Mouse (Mus musculus) hindbrain, embryonic 13.5 days (tissue): ENCODE measurements around the gene Mctp2. TPM values are rescaled to one million over a fixed set of nuclear protein-coding genes. Genes with fewer than 3 reads are reported as not detected.
"Not testable (repeated sequence)": the region's sequence is repeated elsewhere in the genome, so short reads cannot be mapped to it uniquely, and the experiment has no call there.

Source experiments
- ATAC-seq: fragments of 200-750 bp; cut with Nextera tagmentation; 2 replicates; pipeline ENCODE4 v1.8.0; 2017; ENCODE audit warnings: moderate TSS enrichment; ENCODE audit not compliant: low FRiP score
- H3K27ac ChIP-seq: fragments of 300-500 bp; sonication (generic); 2 replicates; pipeline ENCODE4 v1.5.1; 2015; ENCODE audit warnings: inconsistent platforms, mild to moderate bottlenecking, moderate library complexity
- H3K27me3 ChIP-seq: fragments of 300-500 bp; sonication (generic); 2 replicates; pipeline ENCODE4 v1.6.1; 2015; ENCODE audit warnings: mild to moderate bottlenecking, inconsistent platforms
- H3K36me3 ChIP-seq: fragments of 300-500 bp; sonication (generic); 2 replicates; pipeline ENCODE4 v1.6.1; 2015; ENCODE audit warnings: mild to moderate bottlenecking, inconsistent platforms
- H3K4me1 ChIP-seq: fragments of 300-500 bp; sonication (generic); replicated peaks from 2 replicates; pipeline ENCODE4 v1.6.1; 2015; ENCODE audit warnings: inconsistent platforms
- H3K4me2 ChIP-seq: fragments of 300-500 bp; sonication (generic); 2 replicates; pipeline ENCODE4 v1.6.1; 2015; ENCODE audit warnings: inconsistent platforms, mild to moderate bottlenecking, moderate library complexity
- H3K4me3 ChIP-seq: fragments of 300-500 bp; sonication (generic); 2 replicates; pipeline ENCODE4 v1.5.1; 2015; ENCODE audit warnings: mild to moderate bottlenecking, inconsistent platforms
- H3K9ac ChIP-seq: fragments of 300-500 bp; sonication (generic); 2 replicates; pipeline ENCODE4 v1.6.1; 2015; ENCODE audit warnings: mild to moderate bottlenecking, inconsistent platforms
- H3K9me3 ChIP-seq: fragments of 300-500 bp; sonication (generic); 2 replicates; pipeline ENCODE4 v1.6.1; 2016; ENCODE audit warnings: inconsistent platforms
- WGBS: fragments of 180-500 bp; shearing (Covaris S2); methylation state at CpG from one replicate; pipeline ENCODE4 v1.1.7; 2015; 5-methylcytosine and 5-hydroxymethylcytosine counted together
- polyA plus RNA-seq: library from polyadenylated mRNA; unstranded; fragments of >200 nt; fragmentation: Nextera tagmentation; extraction: Ambion mirVana; gene quantifications from 2 replicates; pipeline ENCODE4 v1.2.1, GENCODE M21; 2015

Gene Mctp2
- polyA plus RNA-seq, 1 experiment from 2014 or later: 0.58 TPM

DNA sequence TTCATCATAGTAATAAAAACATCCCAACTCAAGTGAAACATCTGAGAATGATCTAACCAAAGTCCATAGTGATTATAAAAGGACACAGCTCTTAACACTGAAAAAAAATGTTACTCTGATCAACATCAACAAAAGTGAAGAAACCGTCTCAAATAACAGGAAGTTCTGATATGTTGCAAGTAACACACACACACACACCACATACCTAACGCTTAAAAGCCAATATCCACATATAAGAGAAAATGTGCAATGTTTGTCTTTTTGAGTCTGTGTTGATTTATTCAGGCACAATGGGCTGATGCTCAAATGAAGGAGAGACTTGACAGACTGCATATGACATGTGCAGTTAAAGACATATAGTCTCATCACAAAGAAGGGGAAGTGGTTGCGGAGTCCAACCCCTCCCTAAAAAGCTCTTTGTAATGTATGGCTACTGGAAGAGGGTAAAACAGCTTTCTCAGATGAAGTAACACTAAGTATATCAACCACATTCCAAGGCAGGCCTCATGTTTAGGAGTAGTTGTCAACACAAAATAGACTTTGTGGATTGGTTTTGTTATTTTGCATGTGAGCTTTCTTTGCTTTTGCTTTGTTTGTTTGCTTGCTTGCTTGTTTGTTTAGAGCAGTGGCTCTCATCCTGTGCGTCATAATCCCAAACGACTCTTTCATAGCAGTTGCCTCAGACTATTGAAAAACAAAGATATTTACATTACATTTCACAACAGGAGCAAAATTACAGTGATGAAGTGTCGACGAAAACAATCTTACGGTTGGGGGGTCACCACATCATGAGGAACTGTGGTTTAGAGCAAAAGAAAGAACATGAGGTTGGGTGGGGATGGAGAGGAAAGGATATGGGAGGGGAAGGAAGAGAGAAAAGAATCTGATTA is 45.4 kb downstream of the Mctp2 start:
- no peak overlapping the region for H3K9ac ChIP-seq
- ATAC-seq: no peak
- H3K4me3 ChIP-seq: no peak overlapping the region
- H3K4me2 ChIP-seq: no peak overlapping the region
- no peaks in the 10 kb centered on the region for H3K27me3 ChIP-seq
- H3K36me3 ChIP-seq: no peaks in the 10 kb centered on the region
- no peak overlapping the region for H3K27ac ChIP-seq
- 94% methylated on average over 8 of the region's 8 CpGs for WGBS
- no peaks in the 10 kb centered on the region for H3K4me1 ChIP-seq
- H3K9me3 ChIP-seq: no peaks in the 10 kb centered on the region

DNA sequence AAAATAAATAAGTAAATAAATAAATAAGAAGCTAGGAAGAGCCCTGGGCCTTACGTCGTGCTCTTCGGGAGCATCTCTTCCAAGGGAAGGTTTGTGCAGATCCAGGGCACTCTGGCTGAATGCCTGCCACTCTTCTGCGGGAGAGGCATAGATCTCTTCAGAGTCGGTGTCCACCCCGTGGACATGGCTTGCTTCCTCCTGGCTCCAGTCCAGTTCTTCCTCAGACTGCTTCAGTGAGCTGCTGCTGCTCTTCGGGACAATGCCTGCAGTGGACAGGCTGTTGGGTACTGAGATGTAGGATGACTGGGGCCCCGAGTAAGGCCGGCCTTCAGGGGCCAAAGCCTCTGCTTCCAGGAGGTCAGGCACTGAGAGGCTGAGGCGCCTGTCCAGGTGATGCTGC is 47.4 kb downstream of the Mctp2 start:
- H3K36me3 ChIP-seq: no peaks in the 10 kb centered on the region
- H3K9me3 ChIP-seq: no peaks in the 10 kb centered on the region
- whole genome bisulfite sequencing: 88% methylated on average over 10 of the region's 10 CpGs

DNA sequence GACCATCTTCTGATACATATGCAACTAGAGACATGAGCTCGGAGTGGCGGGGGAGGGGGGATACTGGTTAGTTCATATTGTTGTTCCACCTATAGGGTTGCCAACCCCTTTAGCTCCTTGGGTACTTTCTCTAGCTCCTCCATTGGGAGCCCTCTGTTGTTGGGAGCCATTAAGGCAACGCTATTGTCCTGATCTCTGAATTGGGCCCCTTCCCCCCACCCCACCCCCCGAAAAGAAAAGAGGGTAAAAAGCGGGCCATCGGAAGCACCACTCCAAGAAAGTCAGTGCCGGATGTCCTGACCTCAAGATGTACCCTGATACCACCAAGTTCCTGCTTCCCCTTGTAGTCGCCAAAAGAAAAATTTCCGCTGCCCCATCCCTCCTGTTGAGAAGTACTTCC is 56.1 kb downstream of the Mctp2 start:
- H3K27ac ChIP-seq, H3K4me2 ChIP-seq, H3K36me3 ChIP-seq, H3K4me1 ChIP-seq, H3K4me3 ChIP-seq, H3K9me3 ChIP-seq, ATAC-seq, H3K9ac ChIP-seq, H3K27me3 ChIP-seq: not testable (repeated sequence)
- WGBS: 93% methylated on average over 9 of the region's 9 CpGs

More for the DNA sequence above, 47.4 kb downstream of the Mctp2 start:
- H3K4me3 ChIP-seq: no peak overlapping the region
- H3K4me2 ChIP-seq: no peak overlapping the region
- no peak overlapping the region for H3K9ac ChIP-seq
- no peaks in the 10 kb centered on the region for H3K4me1 ChIP-seq
- no peak for ATAC-seq
- no peak overlapping the region for H3K27ac ChIP-seq
- no peaks in the 10 kb centered on the region for H3K27me3 ChIP-seq

- 97% methylated on average over 9 of the region's 9 CpGs for WGBS
- Histone ChIP-seq H3K9ac (no peak overlapping the region), H3K4me1 (no peaks in the 10 kb centered on the region), H3K4me2 (no peak overlapping the region), H3K36me3 (no peaks in the 10 kb centered on the region), H3K9me3 (no peaks in the 10 kb centered on the region), H3K27me3 (no peaks in the 10 kb centered on the region), H3K27ac (no peak overlapping the region), H3K4me3 (no peak overlapping the region)
- no peak for ATAC-seq
These were observed 65.1 kb downstream of the Mctp2 start for GRCm38 (mm10) chr7:72241269-72241668.

DNA sequence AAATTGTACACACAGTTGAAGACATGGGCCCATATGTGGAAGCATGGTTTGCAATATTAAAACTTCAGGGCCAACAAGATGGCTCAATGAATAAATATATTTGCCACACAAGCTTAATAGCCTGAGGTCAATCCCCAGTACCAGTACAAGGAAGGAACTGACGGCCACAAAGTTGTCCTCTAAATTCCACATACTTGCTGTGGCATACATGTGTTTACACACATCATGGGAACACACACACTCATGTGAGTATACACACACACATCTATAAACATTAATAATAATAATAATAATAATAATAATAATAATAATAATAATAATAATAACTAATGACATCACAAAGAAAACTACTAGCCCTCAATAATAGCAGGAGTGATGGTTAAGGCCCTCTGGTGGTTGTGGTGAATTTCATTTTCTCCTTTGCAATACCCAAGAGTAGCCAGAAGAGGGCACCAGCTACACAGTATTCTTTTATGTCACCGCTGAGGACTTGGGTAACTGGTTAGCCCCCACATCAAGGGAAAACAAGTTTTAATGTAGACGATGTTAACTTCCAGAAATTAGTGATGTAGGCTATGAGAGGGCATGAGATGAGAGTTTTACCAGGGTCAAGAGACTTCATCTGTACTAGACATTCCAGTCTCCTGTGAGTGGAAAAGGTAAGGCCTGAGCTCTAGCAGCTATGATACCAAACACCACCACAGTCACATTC is 66.5 kb downstream of the Mctp2 start:
- Histone ChIP-seq H3K4me3 (no peak overlapping the region), H3K27me3 (no peaks in the 10 kb centered on the region), H3K36me3 (no peaks in the 10 kb centered on the region), H3K27ac (no peak overlapping the region), H3K9me3 (no peaks in the 10 kb centered on the region), H3K4me1 (no peaks in the 10 kb centered on the region), H3K9ac (no peak overlapping the region), H3K4me2 (no peak overlapping the region)
- ATAC-seq: 0 out of 2 replicates have a peak, but pooled peaks have one; percentile 13
- WGBS: 34% methylated on average over 3 of the region's 3 CpGs

DNA sequence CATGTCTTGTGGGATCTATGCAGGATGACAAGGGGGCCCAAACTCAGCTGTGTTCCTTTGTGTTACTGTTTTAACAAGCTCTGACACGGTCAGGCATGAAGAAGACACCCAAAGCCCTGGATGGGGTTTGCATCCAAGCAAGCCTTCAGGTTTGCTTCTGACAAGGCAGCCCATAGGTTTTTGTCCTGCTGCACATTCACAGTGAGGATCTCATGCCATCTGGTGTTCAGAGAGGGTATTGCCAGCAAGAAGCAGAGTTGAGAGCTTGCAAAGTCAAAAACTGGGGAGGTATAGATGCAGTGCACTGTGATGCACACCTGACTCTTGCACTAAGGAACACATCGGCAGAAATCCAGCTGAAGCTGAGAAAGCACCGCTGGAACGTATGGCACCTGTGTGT is 67.8 kb downstream of the Mctp2 start:
- ATAC-seq: peak; percentile 28; the same call in 1 of the 2 replicates
- no peaks in the 10 kb centered on the region for H3K27me3 ChIP-seq
- no peak overlapping the region for H3K4me3 ChIP-seq
- H3K9me3 ChIP-seq: no peaks in the 10 kb centered on the region
- H3K36me3 ChIP-seq: no peaks in the 10 kb centered on the region
- 49% methylated on average over 4 of the region's 4 CpGs for WGBS
- H3K9ac ChIP-seq: no peak overlapping the region
- no peak overlapping the region for H3K27ac ChIP-seq
- no peaks in the 10 kb centered on the region for H3K4me1 ChIP-seq
- no peak overlapping the region for H3K4me2 ChIP-seq

- H3K27ac ChIP-seq: no peak overlapping the region
- H3K4me1 ChIP-seq: peaks cover 6% of the 10 kb centered on the region
- no peak overlapping the region for H3K9ac ChIP-seq
- 81% methylated on average over 6 of the region's 6 CpGs for WGBS
- no peaks in the 10 kb centered on the region for H3K27me3 ChIP-seq
- no peaks in the 10 kb centered on the region for H3K36me3 ChIP-seq
- H3K4me3 ChIP-seq: no peak overlapping the region
- ATAC-seq: no peak
- H3K9me3 ChIP-seq: no peaks in the 10 kb centered on the region
- no peak overlapping the region for H3K4me2 ChIP-seq
These were observed 71.9 kb downstream of the Mctp2 start for GRCm38 (mm10) chr7:72234433-72234998.

DNA sequence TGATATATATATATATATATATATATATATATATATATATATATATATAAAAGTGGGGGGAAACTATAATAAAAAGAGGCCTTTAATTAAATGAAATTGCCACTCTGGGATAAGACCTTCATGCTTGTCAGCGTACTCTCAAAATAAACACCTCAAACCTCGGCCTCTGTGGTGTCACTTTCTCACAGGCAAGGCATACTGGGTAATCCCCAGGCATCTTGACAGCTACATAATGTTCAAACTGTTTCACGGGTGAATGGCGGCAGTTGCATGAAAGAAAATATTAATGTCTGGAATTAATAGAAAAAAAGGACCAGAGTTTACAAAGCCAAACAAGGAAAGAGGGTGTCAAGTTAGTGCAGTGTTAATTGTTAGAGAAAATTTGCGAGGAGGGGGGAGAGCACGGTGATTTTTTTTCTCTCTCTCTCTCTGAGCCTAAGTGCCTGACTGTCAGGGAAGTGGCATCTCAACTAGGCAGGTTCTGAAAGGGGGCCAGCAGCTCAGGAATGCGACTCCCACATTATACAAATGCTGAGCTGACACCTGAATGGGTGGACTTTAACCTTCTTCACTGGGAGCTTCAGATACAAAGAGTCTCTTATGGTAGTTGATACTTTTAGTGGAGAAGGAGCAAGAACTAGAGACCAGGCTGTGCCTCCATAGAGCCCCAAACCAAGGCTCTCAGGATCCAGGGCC is 75.1 kb downstream of the Mctp2 start:
- no peak for ATAC-seq
- 30% methylated on average over 7 of the region's 7 CpGs for WGBS

DNA sequence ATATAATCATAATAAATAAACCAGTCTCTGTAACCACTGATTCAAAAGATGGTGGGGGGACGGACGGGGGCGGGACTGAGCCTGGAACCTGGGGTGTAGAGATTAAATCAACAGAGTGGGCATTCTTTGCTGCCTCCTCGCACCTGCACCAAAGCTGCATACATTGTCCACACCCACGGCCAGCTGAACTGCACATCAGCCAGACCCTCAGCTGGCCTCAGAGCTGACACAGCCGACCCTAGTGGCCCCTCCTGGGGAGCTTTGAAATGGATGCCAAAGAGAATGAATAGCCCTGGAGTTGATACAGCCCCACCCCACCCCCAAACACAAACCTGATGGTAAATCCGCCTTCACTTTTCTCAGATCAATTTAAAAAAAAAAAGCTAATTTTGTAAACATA is 76.5 kb downstream of the Mctp2 start:
- WGBS: 14% methylated on average over 7 of the region's 7 CpGs

More for the DNA sequence above, 75.1 kb downstream of the Mctp2 start:
- no peaks in the 10 kb centered on the region for H3K27me3 ChIP-seq
- peaks cover 8% of the 10 kb centered on the region for H3K4me1 ChIP-seq
- no peak overlapping the region for H3K9ac ChIP-seq
- H3K4me3 ChIP-seq: no peak overlapping the region
- no peaks in the 10 kb centered on the region for H3K36me3 ChIP-seq
- H3K4me2 ChIP-seq: no peak overlapping the region
- H3K27ac ChIP-seq: no peak overlapping the region
- no peaks in the 10 kb centered on the region for H3K9me3 ChIP-seq

GRCm38 (mm10) chr7:72223558-72223957 is 82.8 kb downstream of the Mctp2 start:
- no peak overlapping the region for H3K9ac ChIP-seq
- H3K4me1 ChIP-seq: no peaks in the 10 kb centered on the region
- no peaks in the 10 kb centered on the region for H3K36me3 ChIP-seq
- no peak overlapping the region for H3K4me2 ChIP-seq
- no peaks in the 10 kb centered on the region for H3K27me3 ChIP-seq
- no peak for ATAC-seq
- no peak overlapping the region for H3K4me3 ChIP-seq
- H3K27ac ChIP-seq: no peak overlapping the region
- no peaks in the 10 kb centered on the region for H3K9me3 ChIP-seq
- WGBS: 56% methylated on average over 5 of the region's 5 CpGs

More for the DNA sequence above, 76.5 kb downstream of the Mctp2 start:
- peaks cover 8% of the 10 kb centered on the region for H3K4me1 ChIP-seq
- H3K9ac ChIP-seq: no peak overlapping the region
- H3K27ac ChIP-seq: no peak overlapping the region
- no peaks in the 10 kb centered on the region for H3K36me3 ChIP-seq
- no peak overlapping the region for H3K4me3 ChIP-seq
- H3K9me3 ChIP-seq: no peaks in the 10 kb centered on the region
- no peak for ATAC-seq
- H3K27me3 ChIP-seq: no peaks in the 10 kb centered on the region
- H3K4me2 ChIP-seq: no peak overlapping the region

DNA sequence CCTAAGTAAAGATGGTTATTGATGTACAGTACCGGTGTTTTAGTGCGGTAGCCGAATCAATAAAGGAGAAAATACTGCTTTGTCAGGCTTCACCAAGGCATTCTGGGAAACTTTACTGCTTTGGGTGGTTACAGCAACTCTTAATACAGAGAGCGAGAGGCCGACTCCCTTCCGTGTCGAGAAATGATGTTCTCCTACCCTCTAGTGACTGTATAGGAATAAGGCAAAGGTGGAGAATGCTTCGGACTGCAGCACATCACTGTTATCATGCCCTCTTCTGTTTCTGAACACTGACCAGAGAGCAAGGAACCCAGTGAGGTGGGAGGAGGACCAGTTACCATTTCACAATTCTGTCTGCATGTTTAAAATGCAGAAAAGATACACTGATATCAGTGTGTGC is 83.9 kb downstream of the Mctp2 start:
- WGBS: 81% methylated on average over 8 of the region's 8 CpGs
- Histone ChIP-seq H3K27ac (no peak overlapping the region), H3K9ac (no peak overlapping the region), H3K9me3 (no peaks in the 10 kb centered on the region), H3K4me1 (no peaks in the 10 kb centered on the region), H3K4me2 (no peak overlapping the region), H3K36me3 (no peaks in the 10 kb centered on the region), H3K27me3 (no peaks in the 10 kb centered on the region), H3K4me3 (no peak overlapping the region)
- no peak for ATAC-seq

DNA sequence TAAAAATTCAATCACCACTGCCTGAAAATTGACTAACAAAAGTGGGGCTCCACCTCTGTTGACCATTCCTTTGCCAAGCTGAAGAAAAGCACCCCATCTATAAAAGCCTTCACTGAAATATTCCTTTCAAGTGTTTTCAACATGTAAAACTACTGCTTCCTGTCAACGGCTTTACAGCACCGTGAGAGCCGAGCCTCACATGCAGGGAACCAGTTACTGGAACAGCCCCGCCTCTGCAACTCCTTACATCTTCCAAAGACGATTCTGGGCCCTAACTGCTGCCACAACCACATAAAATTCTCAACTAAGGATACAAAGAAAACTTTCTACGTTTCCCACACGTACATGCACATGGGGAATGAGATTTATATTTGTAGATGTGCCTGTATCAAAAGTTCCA is 88.4 kb downstream of the Mctp2 start:
- 77% methylated on average over 7 of the region's 7 CpGs for WGBS
- Histone ChIP-seq H3K4me2 (no peak overlapping the region), H3K9ac (no peak overlapping the region), H3K4me1 (no peaks in the 10 kb centered on the region), H3K27me3 (no peaks in the 10 kb centered on the region), H3K9me3 (no peaks in the 10 kb centered on the region), H3K27ac (no peak overlapping the region), H3K4me3 (no peak overlapping the region), H3K36me3 (no peaks in the 10 kb centered on the region)
- ATAC-seq: no peak
